Mouse (Mus musculus) urinary bladder, adult 2 months (tissue): ENCODE measurements around the gene Fkbp3. TPM values are rescaled to one million over a fixed set of nuclear protein-coding genes. Genes with fewer than 3 reads are reported as not detected.

Experiments
- DNase-seq: peaks from one replicate; pipeline ENCODE4 v3.0.0; 2022; ENCODE audit warnings: low spot score
- polyA plus RNA-seq: library from polyadenylated mRNA; depleted of rRNA; stranded (reverse); fragments of >200 nt; gene quantifications from 2 replicates; pipeline ENCODE4 v1.2.3, GENCODE M21; 2012; rRNA removed

Fkbp3 gene
- polyA plus RNA-seq, 1 experiment = 81.6 TPM

DNA sequence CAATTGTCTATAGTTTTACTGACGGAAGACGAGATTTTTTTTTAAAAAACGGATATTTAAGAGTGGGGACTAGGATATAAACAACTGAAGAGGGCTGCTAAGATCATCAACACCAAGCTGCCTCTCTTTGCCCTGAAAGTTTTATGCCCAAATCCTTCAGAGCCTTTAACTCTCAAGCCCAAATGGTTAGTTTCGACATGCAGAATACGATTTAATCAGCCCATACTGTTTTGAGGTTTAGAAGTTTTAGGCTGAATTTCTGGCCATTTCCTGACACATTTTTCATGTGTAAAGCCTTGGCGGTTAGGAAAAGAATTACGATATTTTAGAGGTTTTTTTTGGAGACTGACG, 38.0 kb downstream of the Fkbp3 start:
- no peak for DNase-seq

DNA sequence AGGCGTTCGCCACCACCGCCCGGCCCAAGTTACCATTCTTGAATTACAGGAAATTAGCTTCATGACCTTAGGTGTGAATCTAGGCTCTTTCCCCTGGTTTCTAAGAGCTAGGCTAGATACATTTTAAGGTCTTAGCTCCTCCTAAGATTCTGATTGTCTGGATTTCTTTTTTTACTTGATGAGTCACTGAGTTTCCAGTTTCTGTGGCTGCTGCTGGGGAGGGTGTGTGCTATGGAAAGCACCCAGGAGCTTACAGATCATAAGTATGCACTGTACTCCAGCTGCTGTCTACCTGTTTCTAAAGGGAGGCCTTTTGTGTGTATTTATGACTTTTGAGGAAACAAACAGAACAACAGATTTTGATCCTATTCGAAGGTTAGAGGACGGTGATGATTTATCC, 51.0 kb downstream of the Fkbp3 start:
- DNase-seq = no peak

Other genes starting within 250 kb of the Fkbp3 start
- gene Gm527, start 156.1 kb downstream of the Fkbp3 start, polyA plus RNA-seq = 4.5 and 7.6 TPM in 2 replicates
- gene Klhl28, start 108.5 kb downstream of the Fkbp3 start, polyA plus RNA-seq = 5.7 and 6.2 TPM in 2 replicates
- gene Togaram1, start 108.2 kb downstream of the Fkbp3 start, polyA plus RNA-seq = 14.6 and 15.1 TPM in 2 replicates
- gene Prpf39, start 37.7 kb downstream of the Fkbp3 start, polyA plus RNA-seq = 37.3 and 37.8 TPM in 2 replicates
- gene Fancm, start 1.6 kb upstream of the Fkbp3 start, polyA plus RNA-seq = 2.5 and 3.1 TPM in 2 replicates
- gene Mis18bp1, start 98.6 kb upstream of the Fkbp3 start, polyA plus RNA-seq = 0.68 and 0.92 TPM in 2 replicates
- gene Wdr20rt, start 151.5 kb upstream of the Fkbp3 start, polyA plus RNA-seq = not detected in 2 replicates